Mouse (Mus musculus): ENCODE measurements at regions not wholly inside any gene's neighbourhood (a gene's known extent, or its start where the extent isn't known, plus 50 kb on each side); places are given as distances from the start of the nearest gene placed in this dataset.
A peak's percentile ranks its signal among the peaks of the same experiment; 100 is the strongest.

GRCm38 (mm10) chr3:4973764-4974163 lies 776.8 kb upstream of the Gm8797 start:
- Histone ChIP-seq H3K27ac (peak overlapping the region; percentile 79), H3K4me1 (replicated peaks) (peaks cover 22% of the 10 kb centered on the region), H3K4me2 (replicated peaks) (no peak overlapping the region), H3K27me3 (no peaks in the 10 kb centered on the region), H3K9ac (replicated peaks) (no peak overlapping the region), H3K4me3 (replicated peaks) (no peak overlapping the region), H3K9me3 (no peaks in the 10 kb centered on the region), H3K36me3 (no peaks in the 10 kb centered on the region)
- ATAC-seq = peak; percentile 65
- WGBS = 49% methylated on average over 2 of the region's 2 CpGs

GRCm38 (mm10) chr3:4974659-4975058 lies 775.9 kb upstream of the Gm8797 start:
- Histone ChIP-seq H3K27ac (peak overlapping the region; percentile 35; the same call in 1 of the 2 replicates), H3K4me2 (replicated peaks) (no peak overlapping the region), H3K27me3 (no peaks in the 10 kb centered on the region), H3K4me3 (replicated peaks) (no peak overlapping the region), H3K9me3 (no peaks in the 10 kb centered on the region), H3K4me1 (replicated peaks) (peaks cover 22% of the 10 kb centered on the region), H3K36me3 (no peaks in the 10 kb centered on the region), H3K9ac (replicated peaks) (no peak overlapping the region)
- ATAC-seq = peak; percentile 53; the same call in 1 of the 2 replicates
- WGBS = 7% methylated on average over 1 of the region's 1 CpGs

GRCm38 (mm10) chr3:4976344-4976743 lies 774.3 kb upstream of the Gm8797 start:
- Histone ChIP-seq H3K27ac (peak overlapping the region; percentile 67), H3K4me3 (replicated peaks) (no peak overlapping the region), H3K9ac (replicated peaks) (no peak overlapping the region; the same call in 1 of the 2 replicates), H3K4me2 (replicated peaks) (no peak overlapping the region), H3K36me3 (no peaks in the 10 kb centered on the region), H3K4me1 (replicated peaks) (peaks cover 22% of the 10 kb centered on the region), H3K27me3 (no peaks in the 10 kb centered on the region), H3K9me3 (no peaks in the 10 kb centered on the region)
- peak; percentile 32 for ATAC-seq
- 30% methylated on average over 1 of the region's 1 CpGs for WGBS

- Histone ChIP-seq H3K27me3 (no peaks in the 10 kb centered on the region), H3K36me3 (no peaks in the 10 kb centered on the region), H3K27ac (no peak overlapping the region), H3K4me3 (replicated peaks) (no peak overlapping the region), H3K4me2 (replicated peaks) (no peak overlapping the region), H3K9me3 (no peaks in the 10 kb centered on the region), H3K4me1 (replicated peaks) (no peaks in the 10 kb centered on the region), H3K9ac (replicated peaks) (no peak overlapping the region)
- no peak for ATAC-seq
- WGBS = 82% methylated on average over 3 of the region's 3 CpGs
Measured at GRCm38 (mm10) chr3:5017742-5018141, 732.9 kb upstream of the Gm8797 start.

Data from midbrain, embryonic 13.5 days (tissue).